Mouse (Mus musculus): ENCODE results near the gene Gm4707. TPM values are rescaled to one million over a fixed set of nuclear protein-coding genes. Genes with fewer than 3 reads are reported as not detected.

Gene Gm4707
- 10 to 100 TPM in 1 of 2 experiments, 1 to 10 TPM in 1; 4.6 to 10.9 TPM for polyA plus RNA-seq (2017; shearing (Covaris generic))

DNA sequence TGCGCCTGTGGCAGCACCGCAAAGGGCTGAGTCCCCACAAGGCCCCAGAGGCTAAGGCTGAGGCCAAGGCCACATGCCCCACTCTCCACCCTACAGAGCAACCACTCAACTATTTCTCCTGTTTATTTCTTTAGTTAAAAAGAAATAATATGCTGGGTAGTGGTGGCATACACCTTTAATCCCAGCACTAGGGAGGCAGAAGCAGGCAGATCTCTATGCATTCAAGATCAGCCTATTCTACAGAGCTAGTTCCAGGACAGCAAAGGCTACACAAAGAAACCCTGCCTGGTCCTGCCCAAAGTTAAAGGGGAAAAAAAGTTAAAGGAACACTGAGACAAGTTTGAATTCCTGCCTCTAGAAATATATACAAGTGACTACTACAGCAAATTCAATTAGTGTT, at the start of gene Gm4707:
Gene Gm4707, minus strand, starts transcription at position 101 of the 400 bp plus-strand sequence.

DNA sequence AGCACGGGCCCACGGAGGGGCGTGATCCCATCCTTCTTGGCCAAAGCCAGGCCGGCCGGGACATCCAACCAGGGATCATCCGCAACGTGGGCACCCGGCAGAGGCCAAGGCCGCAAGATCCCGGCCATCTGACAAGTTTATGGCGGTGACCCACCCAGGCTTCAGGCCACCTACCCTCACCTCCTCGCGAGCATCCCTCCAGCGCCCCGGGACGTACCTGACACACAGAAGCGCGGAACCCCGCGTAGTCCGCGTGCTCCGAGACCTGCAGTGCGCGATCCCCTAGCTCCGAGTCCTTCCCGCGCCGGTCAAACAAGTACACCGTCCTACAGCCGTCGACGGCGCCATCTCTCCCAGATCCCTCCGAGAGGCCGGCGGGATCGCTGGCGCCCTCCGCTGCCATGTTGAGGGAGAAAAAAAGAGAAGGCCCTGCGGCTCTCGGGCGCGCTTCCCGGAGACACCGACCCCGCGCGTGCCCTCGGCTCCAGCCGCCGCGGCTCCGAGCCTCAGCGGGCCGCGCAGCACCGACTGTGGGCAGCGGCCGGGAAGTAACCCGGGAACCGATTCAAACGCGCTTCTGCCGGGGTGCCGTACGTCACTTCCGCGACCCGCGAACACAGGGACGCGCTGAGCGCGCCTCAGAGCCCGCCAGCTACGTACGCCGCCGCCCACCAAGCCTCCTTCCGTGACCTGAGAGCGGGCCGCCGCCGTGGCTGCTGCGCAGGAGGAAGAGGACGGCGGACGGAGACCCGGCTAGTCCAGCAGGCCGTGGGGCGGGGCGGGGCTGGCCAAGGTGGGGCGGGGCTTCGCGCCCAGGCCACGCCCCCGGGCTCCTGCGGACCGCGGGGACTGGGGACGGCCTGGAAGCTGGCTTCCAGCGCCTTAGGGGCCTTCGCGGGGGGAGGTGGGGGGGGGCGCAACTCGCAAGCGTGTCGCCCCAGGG, 15.3 kb upstream of the Gm4707 start, which contains the start of gene Smchd1:
Gene Smchd1, minus strand, starts transcription at position 582 of the 943 bp plus-strand sequence.

Other genes with a start within 250 kb of the Gm4707 start
- gene Emilin2, start 147.9 kb downstream of the Gm4707 start, polyA plus RNA-seq (2017; shearing (Covaris generic)) = 1 to 10 TPM in 1 of 2 experiments, under 1 TPM in 1; 0.14 to 3.0 TPM
- 100 to 1,000 TPM; 106 to 118 TPM for gene Smchd1, start 15.4 kb upstream of the Gm4707 start, polyA plus RNA-seq (2017; shearing (Covaris generic))
- gene Ndc80, start 66.9 kb upstream of the Gm4707 start, polyA plus RNA-seq (2017; shearing (Covaris generic)) = 1 to 10 TPM; 7.3 to 8.6 TPM
- gene Spdya, start 92.1 kb upstream of the Gm4707 start, polyA plus RNA-seq (2017; shearing (Covaris generic)) = under 1 TPM; 0.30 to 0.65 TPM
- gene Wdr43, start 156.0 kb upstream of the Gm4707 start, polyA plus RNA-seq (2017; shearing (Covaris generic)) = 100 to 1,000 TPM; 105 to 166 TPM
- under 1 TPM; 0.05 to 0.64 TPM for gene Togaram2, start 213.3 kb upstream of the Gm4707 start, polyA plus RNA-seq (2017; shearing (Covaris generic))